Mouse (Mus musculus) neural tube, embryonic 15.5 days (tissue): Measurements from ENCODE around the gene Mecom. TPM values are rescaled to one million over a fixed set of nuclear protein-coding genes. Genes with fewer than 3 reads are reported as not detected.

Source experiments
- ATAC-seq: fragments of 200-750 bp; cut with Nextera tagmentation; 2 replicates; pipeline ENCODE4 v1.8.0; 2017; ENCODE audit warnings: mild to moderate bottlenecking, moderate TSS enrichment, moderate library complexity; ENCODE audit not compliant: low FRiP score
- H3K27ac ChIP-seq: fragments of 300-500 bp; sonication (generic); replicated peaks from 2 replicates; pipeline ENCODE4 v1.5.1; 2015; ENCODE audit warnings: mild to moderate bottlenecking, inconsistent platforms
- H3K27me3 ChIP-seq: fragments of 300-500 bp; sonication (generic); replicated peaks from 2 replicates; pipeline ENCODE4 v1.6.1; 2015; ENCODE audit warnings: inconsistent platforms
- H3K36me3 ChIP-seq: fragments of 300-500 bp; sonication (generic); 2 replicates; pipeline ENCODE4 v1.6.1; 2015; ENCODE audit warnings: inconsistent platforms
- H3K4me1 ChIP-seq: fragments of 300-500 bp; sonication (generic); 2 replicates; pipeline ENCODE4 v1.6.1; 2015; ENCODE audit warnings: inconsistent platforms
- H3K4me2 ChIP-seq: fragments of 300-500 bp; sonication (generic); 2 replicates; pipeline ENCODE4 v1.6.1; 2015; ENCODE audit warnings: inconsistent platforms, mild to moderate bottlenecking, moderate library complexity
- H3K4me3 ChIP-seq: fragments of 300-500 bp; sonication (generic); replicated peaks from 2 replicates; pipeline ENCODE4 v1.5.1; 2015; ENCODE audit warnings: mild to moderate bottlenecking, inconsistent platforms
- H3K9ac ChIP-seq: fragments of 300-500 bp; sonication (generic); replicated peaks from 2 replicates; pipeline ENCODE4 v1.6.1; 2015; ENCODE audit warnings: mild to moderate bottlenecking, inconsistent platforms
- H3K9me3 ChIP-seq: fragments of 300-500 bp; sonication (generic); replicated peaks from 2 replicates; pipeline ENCODE4 v1.6.1; 2016; ENCODE audit warnings: inconsistent platforms
- WGBS: fragments of 180-500 bp; shearing (Covaris S2); methylation state at CpG from one replicate; pipeline ENCODE4 v1.1.7; 2015; ENCODE audit warnings: mixed read lengths; 5-methylcytosine and 5-hydroxymethylcytosine counted together
- polyA plus RNA-seq: library from polyadenylated mRNA; unstranded; fragments of >200 nt; fragmentation: Nextera tagmentation; extraction: Ambion mirVana; gene quantifications from 2 replicates; pipeline ENCODE4 v1.2.1, GENCODE M21; 2015

Gene Mecom
- polyA plus RNA-seq, 1 experiment from 2014 or later = 5.2 TPM

GRCm38 (mm10) chr3:30308081-30308480 lies 239.7 kb downstream of the Mecom start:
- Histone ChIP-seq H3K9me3 (no peaks in the 10 kb centered on the region), H3K36me3 (no peaks in the 10 kb centered on the region), H3K4me1 (peaks cover 5% of the 10 kb centered on the region; the same call in 1 of the 2 replicates), H3K9ac (no peak overlapping the region), H3K27me3 (no peaks in the 10 kb centered on the region; the same call in 1 of the 2 replicates), H3K4me2 (no peak overlapping the region), H3K27ac (no peak overlapping the region), H3K4me3 (no peak overlapping the region)
- no peak for ATAC-seq
- 65% methylated on average over 4 of the region's 4 CpGs for WGBS

- H3K4me1 ChIP-seq = peaks cover 5% of the 10 kb centered on the region; the same call in 1 of the 2 replicates
- H3K4me2 ChIP-seq = no peak overlapping the region
- H3K4me3 ChIP-seq = no peak overlapping the region
- ATAC-seq = no peak
- no peaks in the 10 kb centered on the region for H3K36me3 ChIP-seq
- no peaks in the 10 kb centered on the region for H3K9me3 ChIP-seq
- H3K27ac ChIP-seq = no peak overlapping the region
- no peak overlapping the region for H3K9ac ChIP-seq
- WGBS = 88% methylated on average over 6 of the region's 6 CpGs
- no peaks in the 10 kb centered on the region; the same call in 1 of the 2 replicates for H3K27me3 ChIP-seq
Measured at GRCm38 (mm10) chr3:30307601-30308000, 240.2 kb downstream of the Mecom start.

- Histone ChIP-seq H3K4me2 (no peak overlapping the region), H3K27ac (no peak overlapping the region), H3K36me3 (no peaks in the 10 kb centered on the region), H3K4me3 (no peak overlapping the region), H3K27me3 (no peaks in the 10 kb centered on the region; the same call in 1 of the 2 replicates), H3K4me1 (peaks cover 5% of the 10 kb centered on the region; the same call in 1 of the 2 replicates), H3K9me3 (no peaks in the 10 kb centered on the region), H3K9ac (no peak overlapping the region)
- WGBS = 57% methylated on average over 3 of the region's 3 CpGs
- no peak for ATAC-seq
Measured at GRCm38 (mm10) chr3:30306080-30306479, 241.7 kb downstream of the Mecom start.

- Histone ChIP-seq H3K9ac (no peak overlapping the region), H3K36me3 (no peaks in the 10 kb centered on the region), H3K27ac (no peak overlapping the region), H3K4me2 (no peak overlapping the region), H3K4me1 (peaks cover 15% of the 10 kb centered on the region), H3K27me3 (no peaks in the 10 kb centered on the region), H3K4me3 (no peak overlapping the region), H3K9me3 (no peaks in the 10 kb centered on the region)
- no peak for ATAC-seq
- WGBS = 13% methylated on average over 1 of the region's 1 CpGs
Measured at GRCm38 (mm10) chr3:30299460-30299859, 248.3 kb downstream of the Mecom start.

- no peak overlapping the region for H3K4me3 ChIP-seq
- ATAC-seq = no peak
- no peak overlapping the region for H3K27ac ChIP-seq
- H3K27me3 ChIP-seq = no peaks in the 10 kb centered on the region; the same call in 1 of the 2 replicates
- 83% methylated on average over 5 of the region's 5 CpGs for WGBS
- no peak overlapping the region for H3K9ac ChIP-seq
- peaks cover 8% of the 10 kb centered on the region; the same call in 1 of the 2 replicates for H3K4me1 ChIP-seq
- H3K36me3 ChIP-seq = no peaks in the 10 kb centered on the region
- H3K9me3 ChIP-seq = no peaks in the 10 kb centered on the region
- no peak overlapping the region for H3K4me2 ChIP-seq
Measured at GRCm38 (mm10) chr3:30294433-30294832, 253.4 kb downstream of the Mecom start.

GRCm38 (mm10) chr3:30286529-30286928 lies 261.3 kb downstream of the Mecom start:
- H3K9ac ChIP-seq = no peak overlapping the region
- no peak overlapping the region for H3K4me3 ChIP-seq
- no peak for ATAC-seq
- H3K9me3 ChIP-seq = no peaks in the 10 kb centered on the region
- no peaks in the 10 kb centered on the region for H3K36me3 ChIP-seq
- WGBS = 12% methylated on average over 4 of the region's 4 CpGs
- H3K4me1 ChIP-seq = 0 out of 2 replicates have a peak, but pooled peaks cover 7% of the 10 kb centered on the region
- H3K4me2 ChIP-seq = no peak overlapping the region
- H3K27me3 ChIP-seq = no peaks in the 10 kb centered on the region
- H3K27ac ChIP-seq = no peak overlapping the region

GRCm38 (mm10) chr3:30284094-30284493 lies 263.7 kb downstream of the Mecom start:
- Histone ChIP-seq H3K9ac (no peak overlapping the region), H3K27me3 (no peaks in the 10 kb centered on the region), H3K36me3 (no peaks in the 10 kb centered on the region), H3K27ac (no peak overlapping the region), H3K9me3 (no peaks in the 10 kb centered on the region), H3K4me1 (0 out of 2 replicates have a peak, but pooled peaks cover 7% of the 10 kb centered on the region), H3K4me3 (no peak overlapping the region), H3K4me2 (no peak overlapping the region)
- 80% methylated on average over 4 of the region's 4 CpGs for WGBS
- ATAC-seq = no peak

- ATAC-seq = no peak
- Histone ChIP-seq H3K27me3 (no peaks in the 10 kb centered on the region), H3K9ac (no peak overlapping the region), H3K36me3 (no peaks in the 10 kb centered on the region), H3K4me3 (no peak overlapping the region), H3K4me1 (0 out of 2 replicates have a peak, but pooled peaks cover 7% of the 10 kb centered on the region), H3K4me2 (no peak overlapping the region), H3K9me3 (no peaks in the 10 kb centered on the region), H3K27ac (no peak overlapping the region)
- 85% methylated on average over 5 of the region's 5 CpGs for WGBS
Measured at GRCm38 (mm10) chr3:30283562-30283961, 264.2 kb downstream of the Mecom start.

GRCm38 (mm10) chr3:30277569-30277968 lies 270.2 kb downstream of the Mecom start:
- Histone ChIP-seq H3K36me3 (no peaks in the 10 kb centered on the region), H3K4me3 (no peak overlapping the region), H3K9me3 (no peaks in the 10 kb centered on the region), H3K4me1 (no peaks in the 10 kb centered on the region), H3K9ac (no peak overlapping the region), H3K27me3 (no peaks in the 10 kb centered on the region), H3K27ac (no peak overlapping the region), H3K4me2 (no peak overlapping the region)
- ATAC-seq = no peak
- WGBS = 54% methylated on average over 10 of the region's 10 CpGs

GRCm38 (mm10) chr3:30276099-30276498 lies 271.7 kb downstream of the Mecom start:
- ATAC-seq = no peak
- WGBS = 79% methylated on average over 8 of the region's 8 CpGs

GRCm38 (mm10) chr3:30269253-30269652 lies 278.6 kb downstream of the Mecom start:
- no peak for ATAC-seq
- WGBS = 74% methylated on average over 3 of the region's 3 CpGs
- no peak overlapping the region for H3K4me2 ChIP-seq
- no peak overlapping the region for H3K27ac ChIP-seq
- H3K4me3 ChIP-seq = no peak overlapping the region
- no peaks in the 10 kb centered on the region for H3K9me3 ChIP-seq
- no peak overlapping the region for H3K9ac ChIP-seq
- no peaks in the 10 kb centered on the region for H3K27me3 ChIP-seq
- no peaks in the 10 kb centered on the region for H3K4me1 ChIP-seq
- H3K36me3 ChIP-seq = no peaks in the 10 kb centered on the region

More at GRCm38 (mm10) chr3:30276099-30276498, 271.7 kb downstream of the Mecom start:
- H3K9ac ChIP-seq = no peak overlapping the region
- no peak overlapping the region for H3K27ac ChIP-seq
- no peak overlapping the region for H3K4me3 ChIP-seq
- no peak overlapping the region for H3K4me2 ChIP-seq
- no peaks in the 10 kb centered on the region for H3K27me3 ChIP-seq
- H3K9me3 ChIP-seq = no peaks in the 10 kb centered on the region
- no peaks in the 10 kb centered on the region for H3K4me1 ChIP-seq
- no peaks in the 10 kb centered on the region for H3K36me3 ChIP-seq

GRCm38 (mm10) chr3:30260945-30261344 lies 286.9 kb downstream of the Mecom start:
- Histone ChIP-seq H3K4me3 (no peak overlapping the region), H3K4me1 (no peaks in the 10 kb centered on the region), H3K4me2 (no peak overlapping the region), H3K36me3 (no peaks in the 10 kb centered on the region), H3K27me3 (no peaks in the 10 kb centered on the region), H3K9me3 (no peaks in the 10 kb centered on the region), H3K27ac (no peak overlapping the region), H3K9ac (no peak overlapping the region)
- WGBS = 43% methylated on average over 4 of the region's 4 CpGs
- no peak for ATAC-seq
